Comparison of ENCODE assay signal across 22 mouse cellular contexts in the genomic region with DNA sequence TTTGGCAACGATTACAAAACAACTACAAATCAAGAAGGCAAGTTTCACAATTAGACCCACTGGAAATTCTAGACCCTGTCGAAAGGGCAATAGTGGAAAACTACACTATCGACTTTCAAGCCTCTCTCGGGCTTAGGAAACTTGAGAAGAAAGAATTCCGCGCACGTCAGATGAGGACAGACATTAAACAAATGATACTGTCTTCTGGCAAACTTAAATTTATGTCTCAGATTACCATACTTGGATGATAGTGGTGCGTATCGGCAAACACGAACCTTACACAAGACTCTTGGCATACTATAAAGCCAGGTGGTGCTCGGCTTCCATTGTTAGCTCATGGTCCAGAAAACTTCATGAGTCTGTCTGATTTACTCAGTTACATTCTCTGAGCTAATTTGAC.
DNase-seq lines count a peak whose midpoint lies in the region; ATAC-seq and TF ChIP-seq lines count a peak whose summit lies in the region.
"Had no signal": no experiment of that assay in that cellular context is flagged by ENCODE, and none has a peak within 500 bp of the region (broad histone marks: within the 10 kb centered on the region; RNA-seq: fewer than 3 reads in every experiment).

No protein-coding gene starts in this region.

- H3K4me2 ChIP-seq in liver, postnatal 0 days (ENCODE audit: low read depth, low read length), result no peak overlapping the region
- H3K4me2 ChIP-seq: forebrain, embryonic 15.5 days; limb, embryonic 13.5 days had no signal

- no peaks in the 10 kb centered on the region for H3K79me2 ChIP-seq in liver, adult 2 months (ENCODE audit: control insufficient read depth, insufficient read depth, low read length)

- no peak for TF ChIP-seq POLR2A in liver, adult 2 months (IDR thresholded peaks at IDR 0.05; ENCODE audit: extremely low read depth, insufficient read depth, low read length)

- ATAC-seq in liver, postnatal 0 days, result no peak
- ATAC-seq in erythroid progenitor cell, adult 5-6 weeks (replicated peaks; ENCODE audit: low FRiP score, poor library complexity, severe bottlenecking), result no peak
- ATAC-seq: forebrain, embryonic 15.5 days; hindbrain, postnatal 0 days had no signal

- DNase-seq in gastrocnemius, adult 18-20 months (ENCODE audit: low spot score), result peak; percentile 9
- DNase-seq in gastrocnemius, postnatal 10 days, result no peak
- peak; percentile 31 for DNase-seq in liver, adult 2 months (ENCODE audit: extremely low read depth, low read depth, low spot score)
- DNase-seq in liver, postnatal 0 days, result no peak
- DNase-seq in adipocyte (ENCODE audit: low spot score), result peak; percentile 37
- peak; percentile 21 for DNase-seq in skeletal muscle tissue, adult 2 months (ENCODE audit: low read depth, low spot score)
- DNase-seq: adrenal gland, postnatal 10 days; B cell, adult 2 months; cerebellum, adult 11 months; cerebellum, postnatal 10 days; gastrocnemius, postnatal 36 days; kidney, adult 11 months; lung, postnatal 4 days; retina, postnatal 1 day; right cerebral cortex, postnatal 4 days; thymus, postnatal 36 days had no signal

- H3K9me3 ChIP-seq in liver, postnatal 0 days (ENCODE audit: low read length), result no peaks in the 10 kb centered on the region
- H3K9me3 ChIP-seq: forebrain, embryonic 15.5 days; hindbrain, embryonic 10.5 days; limb, embryonic 13.5 days had no signal

- H3K4me1 ChIP-seq in liver, adult 2 months (ENCODE audit: control insufficient read depth, insufficient read depth, low read length), result no peaks in the 10 kb centered on the region
- no peaks in the 10 kb centered on the region for H3K4me1 ChIP-seq in liver, postnatal 0 days (ENCODE audit: insufficient read depth)
- H3K4me1 ChIP-seq: forebrain, embryonic 15.5 days; hindbrain, embryonic 10.5 days; limb, embryonic 13.5 days had no signal

- no peak for TF ChIP-seq CTCF in liver, adult 2 months (IDR thresholded peaks at IDR 0.05; ENCODE audit: low read depth, low read length)
- TF ChIP-seq CTCF in liver, postnatal 0 days (IDR thresholded peaks at IDR 0.05; ENCODE audit: low read depth), result no peak

- H3K4me3 ChIP-seq in liver, adult 2 months (ENCODE audit: insufficient read depth, low read depth, low read length), result no peak overlapping the region
- H3K4me3 ChIP-seq in liver, postnatal 0 days (ENCODE audit: low read depth, low read length), result no peak overlapping the region
- H3K4me3 ChIP-seq: forebrain, embryonic 15.5 days; hindbrain, embryonic 10.5 days; limb, embryonic 13.5 days; midbrain, embryonic 10.5 days had no signal

- H3K27me3 ChIP-seq in liver, adult 2 months (ENCODE audit: control insufficient read depth, insufficient read depth, low read length), result no peaks in the 10 kb centered on the region
- no peaks in the 10 kb centered on the region for H3K27me3 ChIP-seq in liver, postnatal 0 days (ENCODE audit: insufficient read depth, low read length)
- H3K27me3 ChIP-seq: forebrain, embryonic 15.5 days; limb, embryonic 13.5 days had no signal

- no peaks in the 10 kb centered on the region for H3K36me3 ChIP-seq in liver, adult 2 months (ENCODE audit: control insufficient read depth, insufficient read depth, low read length)
- no peaks in the 10 kb centered on the region for H3K36me3 ChIP-seq in liver, postnatal 0 days (replicated peaks; ENCODE audit: insufficient read depth, low read length)
- H3K36me3 ChIP-seq: forebrain, embryonic 15.5 days; hindbrain, embryonic 10.5 days; limb, embryonic 13.5 days; midbrain, embryonic 10.5 days had no signal

- no peak overlapping the region for H3K9ac ChIP-seq in liver, adult 2 months (ENCODE audit: low read depth, low read length)
- H3K9ac ChIP-seq in liver, postnatal 0 days (replicated peaks), result no peak overlapping the region
- H3K9ac ChIP-seq: forebrain, embryonic 15.5 days; limb, embryonic 13.5 days had no signal

- H3K27ac ChIP-seq in liver, adult 2 months (replicated peaks; ENCODE audit: insufficient read depth, low read depth, low read length), result no peak overlapping the region
- H3K27ac ChIP-seq in liver, postnatal 0 days (ENCODE audit: low read depth), result no peak overlapping the region
- H3K27ac ChIP-seq: forebrain, embryonic 15.5 days; hindbrain, embryonic 10.5 days; hindbrain, postnatal 0 days; limb, embryonic 13.5 days; midbrain, embryonic 10.5 days had no signal

- no peak for TF ChIP-seq EP300 in liver, postnatal 0 days (IDR thresholded peaks at IDR 0.05; ENCODE audit: low read depth)

- WGBS in liver, adult 2 months, result 62% methylated on average over 11 of the region's 11 CpGs
- WGBS in liver, postnatal 0 days (ENCODE audit: insufficient replicate concordance), result 72% methylated on average over 11 of the region's 11 CpGs

Comparison
In these comparisons a context has a peak if more than half of its experiments do, and no peak if none do; other contexts are left out.
1. DNase-seq: peak in gastrocnemius, adult 18-20 months (single experiment), liver, adult 2 months (single experiment), adipocyte (single experiment) and skeletal muscle tissue, adult 2 months (single experiment); none in gastrocnemius, postnatal 10 days (single experiment) and liver, postnatal 0 days (single experiment).